Mouse (Mus musculus): ENCODE data around the gene Gm3336. TPM values are rescaled to one million over a fixed set of nuclear protein-coding genes. Genes with fewer than 3 reads are reported as not detected.
A peak's percentile ranks its signal among the peaks of the same experiment; 100 is the strongest.

Gm3336 gene
- polyA plus RNA-seq, 1 experiment from 2014 or later: not detected

GRCm38 (mm10) chr8:70764026-70764425, 45.7 kb downstream of the Gm3336 start:
- Histone ChIP-seq H3K4me2 (peak overlapping the region; percentile 93), H3K27me3 (replicated peaks) (0 out of 2 replicates have a peak, but pooled peaks cover 4% of the 10 kb centered on the region), H3K4me3 (peak overlapping the region; percentile 63), H3K36me3 (peaks cover 21% of the 10 kb centered on the region), H3K9ac (peak overlapping the region; percentile 76), H3K27ac (peak overlapping the region; percentile 91), H3K4me1 (peaks cover 95% of the 10 kb centered on the region), H3K9me3 (replicated peaks) (no peaks in the 10 kb centered on the region)
- peak; percentile 51 for ATAC-seq
- WGBS (ENCODE audit: insufficient replicate concordance): 10% methylated on average over 8 of the region's 8 CpGs

GRCm38 (mm10) chr8:70764676-70765075, 46.3 kb downstream of the Gm3336 start:
- peak overlapping the region; percentile 76 for H3K9ac ChIP-seq
- peak overlapping the region; percentile 63 for H3K4me3 ChIP-seq
- peak overlapping the region; percentile 91 for H3K27ac ChIP-seq
- whole genome bisulfite sequencing (ENCODE audit: insufficient replicate concordance): 74% methylated on average over 13 of the region's 13 CpGs
- no peak for ATAC-seq
- no peaks in the 10 kb centered on the region for H3K9me3 ChIP-seq (replicated peaks)
- peaks cover 22% of the 10 kb centered on the region for H3K36me3 ChIP-seq
- H3K4me1 ChIP-seq: peaks cover 94% of the 10 kb centered on the region
- 0 out of 2 replicates have a peak, but pooled peaks cover 4% of the 10 kb centered on the region for H3K27me3 ChIP-seq (replicated peaks)
- H3K4me2 ChIP-seq: peak overlapping the region; percentile 93

- ATAC-seq: no peak
- Histone ChIP-seq H3K4me3 (peak overlapping the region; percentile 63), H3K9ac (peak overlapping the region; percentile 76), H3K27ac (peak overlapping the region; percentile 91), H3K4me2 (peak overlapping the region; percentile 93), H3K27me3 (replicated peaks) (0 out of 2 replicates have a peak, but pooled peaks cover 4% of the 10 kb centered on the region), H3K4me1 (peaks cover 94% of the 10 kb centered on the region), H3K36me3 (peaks cover 25% of the 10 kb centered on the region), H3K9me3 (replicated peaks) (no peaks in the 10 kb centered on the region)
- 30% methylated on average over 9 of the region's 9 CpGs for WGBS (ENCODE audit: insufficient replicate concordance)
Observed at GRCm38 (mm10) chr8:70765329-70765728, 47.0 kb downstream of the Gm3336 start.

- H3K4me1 ChIP-seq: peaks cover 98% of the 10 kb centered on the region
- peak overlapping the region; percentile 91 for H3K27ac ChIP-seq
Observed at GRCm38 (mm10) chr8:70765838-70766570, 47.7 kb downstream of the Gm3336 start.

GRCm38 (mm10) chr8:70766571-70767440, 48.5 kb downstream of the Gm3336 start:
- peak overlapping the region; percentile 63 for H3K4me3 ChIP-seq
- peak; percentile 44 for ATAC-seq
- H3K9me3 ChIP-seq (replicated peaks): no peaks in the 10 kb centered on the region
- H3K4me1 ChIP-seq: peaks cover 95% of the 10 kb centered on the region
- peaks cover 40% of the 10 kb centered on the region for H3K36me3 ChIP-seq
- WGBS (ENCODE audit: insufficient replicate concordance): 12% methylated on average over 21 of the region's 21 CpGs
- peak overlapping the region; percentile 91 for H3K27ac ChIP-seq
- H3K4me2 ChIP-seq: peak overlapping the region; percentile 93
- H3K9ac ChIP-seq: peak overlapping the region; percentile 76
- H3K27me3 ChIP-seq (replicated peaks): 0 out of 2 replicates have a peak, but pooled peaks cover 4% of the 10 kb centered on the region

More at GRCm38 (mm10) chr8:70765838-70766570, 47.7 kb downstream of the Gm3336 start:
- Histone ChIP-seq H3K36me3 (peaks cover 32% of the 10 kb centered on the region), H3K4me3 (peak overlapping the region; percentile 63), H3K4me2 (peak overlapping the region; percentile 93), H3K27me3 (replicated peaks) (0 out of 2 replicates have a peak, but pooled peaks cover 4% of the 10 kb centered on the region), H3K9me3 (replicated peaks) (no peaks in the 10 kb centered on the region), H3K9ac (peak overlapping the region; percentile 76)
- ATAC-seq: no peak
- WGBS (ENCODE audit: insufficient replicate concordance): 2% methylated on average over 34 of the region's 34 CpGs

GRCm38 (mm10) chr8:70767503-70767902, 49.2 kb downstream of the Gm3336 start:
- WGBS (ENCODE audit: insufficient replicate concordance): 77% methylated on average over 6 of the region's 6 CpGs
- Histone ChIP-seq H3K27ac (no peak overlapping the region), H3K4me2 (no peak overlapping the region), H3K9me3 (replicated peaks) (no peaks in the 10 kb centered on the region), H3K27me3 (replicated peaks) (0 out of 2 replicates have a peak, but pooled peaks cover 4% of the 10 kb centered on the region), H3K36me3 (peaks cover 47% of the 10 kb centered on the region), H3K4me3 (no peak overlapping the region), H3K4me1 (peaks cover 88% of the 10 kb centered on the region), H3K9ac (no peak overlapping the region)
- no peak for ATAC-seq

- Histone ChIP-seq H3K9ac (no peak overlapping the region), H3K36me3 (peaks cover 51% of the 10 kb centered on the region), H3K4me3 (no peak overlapping the region), H3K27ac (no peak overlapping the region), H3K4me1 (peaks cover 81% of the 10 kb centered on the region), H3K4me2 (no peak overlapping the region), H3K9me3 (replicated peaks) (no peaks in the 10 kb centered on the region), H3K27me3 (replicated peaks) (0 out of 2 replicates have a peak, but pooled peaks cover 4% of the 10 kb centered on the region)
- WGBS (ENCODE audit: insufficient replicate concordance): 85% methylated on average over 32 of the region's 32 CpGs
- ATAC-seq: no peak
Observed at GRCm38 (mm10) chr8:70768231-70768776, 50.0 kb downstream of the Gm3336 start.

- Histone ChIP-seq H3K9me3 (replicated peaks) (no peaks in the 10 kb centered on the region), H3K4me3 (no peak overlapping the region), H3K4me1 (peaks cover 81% of the 10 kb centered on the region), H3K27me3 (replicated peaks) (0 out of 2 replicates have a peak, but pooled peaks cover 4% of the 10 kb centered on the region), H3K4me2 (peak overlapping the region; percentile 7; the same call in 1 of the 2 replicates), H3K9ac (no peak overlapping the region), H3K36me3 (peaks cover 57% of the 10 kb centered on the region), H3K27ac (0 out of 2 replicates have a peak overlapping the region, but pooled peaks have one; percentile 23)
- 79% methylated on average over 16 of the region's 16 CpGs for WGBS (ENCODE audit: insufficient replicate concordance)
- ATAC-seq: no peak
Observed at GRCm38 (mm10) chr8:70768956-70769355, 50.6 kb downstream of the Gm3336 start.

GRCm38 (mm10) chr8:70769359-70769758, 51.0 kb downstream of the Gm3336 start:
- Histone ChIP-seq H3K4me2 (peak overlapping the region; percentile 45), H3K36me3 (peaks cover 61% of the 10 kb centered on the region), H3K4me3 (no peak overlapping the region), H3K27ac (peak overlapping the region; percentile 72), H3K4me1 (peaks cover 81% of the 10 kb centered on the region), H3K9me3 (replicated peaks) (no peaks in the 10 kb centered on the region), H3K27me3 (replicated peaks) (0 out of 2 replicates have a peak, but pooled peaks cover 4% of the 10 kb centered on the region), H3K9ac (peak overlapping the region; percentile 37; the same call in 1 of the 2 replicates)
- peak; percentile 71 for ATAC-seq
- WGBS (ENCODE audit: insufficient replicate concordance): 4% methylated on average over 26 of the region's 26 CpGs

- Histone ChIP-seq H3K27ac (peak overlapping the region; percentile 72), H3K4me2 (peak overlapping the region; percentile 45), H3K36me3 (peaks cover 66% of the 10 kb centered on the region), H3K4me1 (peaks cover 80% of the 10 kb centered on the region), H3K4me3 (peak overlapping the region; percentile 11; the same call in 1 of the 2 replicates), H3K9me3 (replicated peaks) (no peaks in the 10 kb centered on the region), H3K9ac (peak overlapping the region; percentile 37), H3K27me3 (replicated peaks) (0 out of 2 replicates have a peak, but pooled peaks cover 4% of the 10 kb centered on the region)
- 36% methylated on average over 12 of the region's 12 CpGs for WGBS (ENCODE audit: insufficient replicate concordance)
- ATAC-seq: peak; percentile 50
Observed at GRCm38 (mm10) chr8:70769858-70770257, 51.5 kb downstream of the Gm3336 start.

GRCm38 (mm10) chr8:70770748-70771147, 52.4 kb downstream of the Gm3336 start:
- Histone ChIP-seq H3K4me1 (peaks cover 80% of the 10 kb centered on the region), H3K27ac (no peak overlapping the region), H3K36me3 (peaks cover 71% of the 10 kb centered on the region), H3K27me3 (replicated peaks) (0 out of 2 replicates have a peak, but pooled peaks cover 4% of the 10 kb centered on the region), H3K4me3 (no peak overlapping the region), H3K9ac (no peak overlapping the region), H3K9me3 (replicated peaks) (no peaks in the 10 kb centered on the region), H3K4me2 (no peak overlapping the region)
- WGBS (ENCODE audit: insufficient replicate concordance): 83% methylated on average over 13 of the region's 13 CpGs
- ATAC-seq: no peak
